ENCODE assay signal across 20 mouse cellular contexts in the genomic region with DNA sequence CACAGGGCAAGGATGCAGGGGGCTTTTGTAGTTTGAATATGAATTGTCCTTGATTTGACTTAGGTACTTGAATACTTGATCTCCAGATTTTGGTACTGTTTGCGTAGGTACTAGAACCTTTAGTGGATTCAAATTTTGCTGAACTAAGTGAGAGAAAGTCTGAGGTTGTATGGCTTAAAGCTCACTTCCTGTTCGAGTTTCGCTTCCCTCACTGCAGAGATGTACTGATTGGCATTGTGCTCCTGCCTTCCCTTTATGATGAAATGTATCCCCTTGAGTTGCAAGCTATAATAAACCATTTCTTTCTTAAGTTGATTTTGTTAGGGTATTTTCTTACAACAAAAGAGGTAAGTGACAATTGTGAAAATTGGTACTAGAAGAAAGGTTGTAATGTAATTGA.
"Had no signal": no experiment of that assay in that cellular context is flagged by ENCODE, and none has a peak within 500 bp of the region (broad histone marks: within the 10 kb centered on the region; RNA-seq: fewer than 3 reads in every experiment).

No protein-coding gene starts in this region.

- DNase-seq: kidney, adult 2 months; kidney, postnatal 25 days; left cerebral cortex, postnatal 4 days; lung, embryonic 14.5 days; right cerebral cortex, adult 18-20 months; right cerebral cortex, postnatal 14 days; right cerebral cortex, postnatal 4 days; thymus, adult 2 months; thymus, postnatal 14 days; thymus, postnatal 4 days had no signal

- ATAC-seq: intestine, postnatal 0 days; liver, embryonic 12.5 days; lung, postnatal 0 days; midbrain, embryonic 15.5 days had no signal

- H3K4me1 ChIP-seq: limb, embryonic 12.5 days; limb, embryonic 15.5 days; liver, embryonic 15.5 days; midbrain, embryonic 15.5 days; neural tube, embryonic 12.5 days; neural tube, embryonic 15.5 days had no signal

- H3K4me3 ChIP-seq: limb, embryonic 12.5 days; limb, embryonic 15.5 days; liver, embryonic 12.5 days; liver, embryonic 15.5 days; midbrain, embryonic 12.5 days; midbrain, embryonic 15.5 days; neural tube, embryonic 12.5 days; neural tube, embryonic 15.5 days had no signal
